Mouse (Mus musculus) adrenal gland, adult 8-10 months (tissue): ENCODE results near the gene Kcnip3. TPM values are rescaled to one million over a fixed set of nuclear protein-coding genes. Genes with fewer than 3 reads are reported as not detected.

Source experiments
- total RNA-seq, 4 experiments: library from RNA; stranded (reverse); gene quantifications; 2 replicates each; pipeline ENCODE4 v1.2.4; 2022

The Kcnip3 gene
- total RNA-seq, 4 experiments from 2014 or later, result 7.8 to 10.2 (median 9.1) TPM

Other genes starting within 250 kb of the Kcnip3 start
- gene Dusp2, start 185.9 kb downstream of the Kcnip3 start, total RNA-seq, result under 1 TPM; 0.91 to 0.96 (median 0.92) TPM
- not detected for gene Astl, start 183.5 kb downstream of the Kcnip3 start, total RNA-seq
- gene Adra2b, start 158.9 kb downstream of the Kcnip3 start, total RNA-seq, result 1 to 10 TPM; 1.1 to 1.7 (median 1.6) TPM
- gene Gpat2, start 96.9 kb downstream of the Kcnip3 start, total RNA-seq, result under 1 TPM in 3 of 4 experiments, not detected in 1; 0.17 to 0.94 (median 0.71) TPM
- 10 to 100 TPM; 50.4 to 65.8 (median 54.9) TPM for gene Fahd2a, start 77.5 kb downstream of the Kcnip3 start, total RNA-seq
- 1 to 10 TPM in 2 of 4 experiments, under 1 TPM in 2; 0.80 to 1.8 (median 1.3) TPM for gene Prom2, start 19.4 kb upstream of the Kcnip3 start, total RNA-seq
- gene Zfp661, start 65.0 kb upstream of the Kcnip3 start, total RNA-seq, result 1 to 10 TPM; 3.7 to 4.7 (median 4.4) TPM
- 100 to 1,000 TPM in 1 of 4 experiments, 10 to 100 TPM in 3; 87.0 to 107 (median 96.0) TPM for gene Mrps5, start 65.1 kb upstream of the Kcnip3 start, total RNA-seq
- gene Mal, start 134.6 kb upstream of the Kcnip3 start, total RNA-seq, result 10 to 100 TPM in 2 of 4 experiments, 1 to 10 TPM in 2; 6.6 to 12.0 (median 9.1) TPM
- gene Mall, start 207.8 kb upstream of the Kcnip3 start, total RNA-seq, result under 1 TPM; 0.66 to 0.90 (median 0.89) TPM